Mouse (Mus musculus) layer of hippocampus, postnatal 14 days (tissue): ENCODE results near the gene Upb1. TPM values are rescaled to one million over a fixed set of nuclear protein-coding genes. Genes with fewer than 3 reads are reported as not detected.
"Not testable (repeated sequence)": the region's sequence is repeated elsewhere in the genome, so short reads cannot be mapped to it uniquely, and the experiment has no call there.

Source experiments
- DNase-seq, 2 experiments: peaks; one replicate each; pipeline ENCODE4 v3.0.0; 2021 to 2022; ENCODE audit warnings: low spot score in 2 of 2, mixed read lengths in 1 of 2
- total RNA-seq, 2 experiments: library from RNA; stranded (reverse); gene quantifications; 2 replicates each; pipeline ENCODE4 v1.2.3; 2021

Upb1 gene
- total RNA-seq, 2 experiments from 2014 or later: 0.23 to 0.62 TPM

GRCm38 (mm10) chr10:75451036-75451786 is 50.3 kb downstream of the Upb1 start:
- peak in 1 of 2 experiments; percentile 47 for DNase-seq

GRCm38 (mm10) chr10:75456061-75456831 is 55.3 kb downstream of the Upb1 start:
- not testable (repeated sequence) for DNase-seq

- no peak for DNase-seq
These were observed 56.9 kb downstream of the Upb1 start for GRCm38 (mm10) chr10:75457852-75458251.

- DNase-seq: no peak
These were observed 57.4 kb downstream of the Upb1 start for GRCm38 (mm10) chr10:75458329-75458728.

- no peak for DNase-seq
These were observed 61.8 kb downstream of the Upb1 start for GRCm38 (mm10) chr10:75462728-75463127.

- peak; percentile 41 to 63 for DNase-seq
These were observed 65.1 kb downstream of the Upb1 start for GRCm38 (mm10) chr10:75465781-75466550.

- no peak for DNase-seq
These were observed 72.5 kb downstream of the Upb1 start for GRCm38 (mm10) chr10:75473411-75473810.

GRCm38 (mm10) chr10:75474571-75474970 is 73.7 kb downstream of the Upb1 start:
- no peak for DNase-seq

GRCm38 (mm10) chr10:75475139-75475850 is 74.4 kb downstream of the Upb1 start:
- DNase-seq: not testable (repeated sequence)

- DNase-seq: no peak
These were observed 76.1 kb downstream of the Upb1 start for GRCm38 (mm10) chr10:75477034-75477433.

GRCm38 (mm10) chr10:75479955-75480354 is 79.0 kb downstream of the Upb1 start:
- no peak for DNase-seq

GRCm38 (mm10) chr10:75481703-75482102 is 80.8 kb downstream of the Upb1 start:
- DNase-seq: no peak

- DNase-seq: no peak
These were observed 81.4 kb downstream of the Upb1 start for GRCm38 (mm10) chr10:75482271-75482670.

- no peak for DNase-seq
These were observed 82.1 kb downstream of the Upb1 start for GRCm38 (mm10) chr10:75482919-75483483.

GRCm38 (mm10) chr10:75484066-75484465 is 83.2 kb downstream of the Upb1 start:
- DNase-seq: no peak

GRCm38 (mm10) chr10:75484767-75485166 is 83.9 kb downstream of the Upb1 start:
- DNase-seq: no peak

GRCm38 (mm10) chr10:75486086-75486979 is 85.4 kb downstream of the Upb1 start:
- DNase-seq: peak; percentile 74 to 85

- no peak for DNase-seq
These were observed 86.2 kb downstream of the Upb1 start for GRCm38 (mm10) chr10:75487131-75487530.

- no peak for DNase-seq
These were observed 88.6 kb downstream of the Upb1 start for GRCm38 (mm10) chr10:75489522-75489921.

GRCm38 (mm10) chr10:75490731-75491130 is 89.8 kb downstream of the Upb1 start:
- no peak for DNase-seq
